ENCODE assay signal across 23 mouse cellular contexts in the genomic region with DNA sequence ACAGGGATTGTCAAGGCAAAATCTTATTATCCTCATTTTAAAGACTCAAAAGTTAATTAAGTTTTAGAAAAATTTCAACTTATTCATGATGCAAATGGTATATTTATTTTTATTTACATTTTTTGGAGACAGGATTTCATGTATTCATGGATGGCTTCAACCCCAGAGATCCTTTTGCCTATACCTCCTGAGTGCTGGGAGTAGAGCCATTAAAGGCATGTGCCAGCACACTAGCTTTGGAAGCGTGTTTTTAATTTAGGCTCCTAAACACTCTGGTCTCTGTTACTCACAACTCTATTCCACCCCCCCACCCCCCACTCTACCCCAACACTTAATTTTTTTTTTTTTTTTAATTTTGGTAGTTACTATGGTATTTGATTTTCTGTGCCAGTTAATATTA. TPM values are rescaled to one million over a fixed set of nuclear protein-coding genes. Genes with fewer than 3 reads are reported as not detected.
"Had no signal": no experiment of that assay in that cellular context is flagged by ENCODE, and none has a peak within 500 bp of the region (broad histone marks: within the 10 kb centered on the region; RNA-seq: fewer than 3 reads in every experiment).

No protein-coding gene starts in this region.

- H3K36me3 ChIP-seq: stomach, embryonic 15.5 days had no signal

- H3K4me3 ChIP-seq: neural tube, embryonic 15.5 days; stomach, embryonic 15.5 days had no signal

- H3K27me3 ChIP-seq: neural tube, embryonic 15.5 days; stomach, embryonic 15.5 days had no signal

- H3K9me3 ChIP-seq: neural tube, embryonic 15.5 days; stomach, embryonic 15.5 days had no signal

- H3K9ac ChIP-seq: neural tube, embryonic 15.5 days; stomach, embryonic 15.5 days had no signal

- H3K4me2 ChIP-seq: neural tube, embryonic 15.5 days; stomach, embryonic 15.5 days had no signal

- H3K27ac ChIP-seq: neural tube, embryonic 15.5 days; stomach, embryonic 15.5 days; stomach, postnatal 0 days had no signal

- DNase-seq: retina, postnatal 1 day; right cerebral cortex, adult 18-20 months; right cerebral cortex, postnatal 14 days; right cerebral cortex, postnatal 25 days; right cerebral cortex, postnatal 4 days; spleen, adult 18-20 months; thymus, adult 18-20 months; thymus, adult 2 months; thymus, postnatal 14 days; thymus, postnatal 25 days; thymus, postnatal 36 days; thymus, postnatal 4 days had no signal

- H3K4me1 ChIP-seq: stomach, embryonic 15.5 days had no signal

RNA-seq across cellular contexts. Expression of a gene that starts 51.0 kb away (rescaled TPM):
- total RNA-seq: neutrophil, adult 5-6 weeks had no signal
- polyA plus RNA-seq: neural tube, embryonic 14.5 days; neural tube, embryonic 15.5 days; small intestine, adult 2 months; spleen, adult 2 months; stomach, embryonic 14.5 days; stomach, embryonic 15.5 days; stomach, embryonic 16.5 days; stomach, postnatal 0 days; thymus, adult 2 months; thymus, postnatal 0 days; urinary bladder, adult 2 months had no signal
